Mouse (Mus musculus): ENCODE measurements around the gene Poln. TPM values are rescaled to one million over a fixed set of nuclear protein-coding genes. Genes with fewer than 3 reads are reported as not detected.

The Poln gene
- 0.15 and 0.30 TPM in 2 replicates for polyA plus RNA-seq (2012; rRNA removed)

GRCm38 (mm10) chr5:34168950-34169891, at the start of gene Poln, which contains the start of gene Haus3:
TSS of gene Poln (minus strand) at chr5:34169448.
TSS of gene Haus3 (minus strand) at chr5:34169527.

DNA sequence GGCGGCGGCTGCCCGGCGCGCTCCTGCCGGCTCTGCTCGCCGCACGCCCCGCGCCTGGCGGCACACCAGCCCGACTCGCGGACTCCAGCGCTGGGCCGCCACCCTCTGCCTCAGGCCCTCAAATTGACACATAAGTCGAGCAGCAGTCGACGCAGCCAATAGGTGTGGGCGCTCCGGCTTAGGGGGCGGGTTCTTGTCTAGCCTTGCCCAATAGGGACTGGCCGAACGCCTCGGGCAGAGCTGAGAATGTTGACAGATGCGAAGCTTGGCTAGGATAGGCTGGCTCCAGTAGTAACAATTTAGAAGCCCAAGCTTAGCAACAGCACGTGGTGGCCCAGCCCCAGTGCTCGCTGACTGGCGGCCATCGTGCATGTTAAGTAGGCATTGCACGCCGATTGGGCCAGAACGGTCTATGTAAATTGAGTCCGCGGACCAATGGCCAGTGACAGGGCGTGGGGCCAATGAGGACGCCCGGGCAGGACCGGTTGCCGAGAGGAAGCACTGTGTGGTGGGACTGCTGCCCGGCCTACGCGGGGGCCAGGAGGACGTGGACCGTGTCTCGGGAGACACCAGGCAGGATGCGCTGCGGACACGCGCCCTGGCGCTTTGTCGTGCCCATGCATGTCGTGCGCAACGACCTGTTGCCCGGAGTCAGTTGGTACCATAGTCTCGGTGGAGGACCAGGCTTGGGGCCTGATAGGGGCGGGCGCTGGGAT, 18.5 kb upstream of the Poln start, which contains the start of gene Mxd4:
Mxd4 (minus strand) TSS at position 120 of the 716 bp plus-strand sequence.

GRCm38 (mm10) chr5:33995843-33996693, 173.2 kb downstream of the Poln start, which contains the start of gene Nat8l:
TSS of gene Nat8l (plus strand) at chr5:33995984.

DNA sequence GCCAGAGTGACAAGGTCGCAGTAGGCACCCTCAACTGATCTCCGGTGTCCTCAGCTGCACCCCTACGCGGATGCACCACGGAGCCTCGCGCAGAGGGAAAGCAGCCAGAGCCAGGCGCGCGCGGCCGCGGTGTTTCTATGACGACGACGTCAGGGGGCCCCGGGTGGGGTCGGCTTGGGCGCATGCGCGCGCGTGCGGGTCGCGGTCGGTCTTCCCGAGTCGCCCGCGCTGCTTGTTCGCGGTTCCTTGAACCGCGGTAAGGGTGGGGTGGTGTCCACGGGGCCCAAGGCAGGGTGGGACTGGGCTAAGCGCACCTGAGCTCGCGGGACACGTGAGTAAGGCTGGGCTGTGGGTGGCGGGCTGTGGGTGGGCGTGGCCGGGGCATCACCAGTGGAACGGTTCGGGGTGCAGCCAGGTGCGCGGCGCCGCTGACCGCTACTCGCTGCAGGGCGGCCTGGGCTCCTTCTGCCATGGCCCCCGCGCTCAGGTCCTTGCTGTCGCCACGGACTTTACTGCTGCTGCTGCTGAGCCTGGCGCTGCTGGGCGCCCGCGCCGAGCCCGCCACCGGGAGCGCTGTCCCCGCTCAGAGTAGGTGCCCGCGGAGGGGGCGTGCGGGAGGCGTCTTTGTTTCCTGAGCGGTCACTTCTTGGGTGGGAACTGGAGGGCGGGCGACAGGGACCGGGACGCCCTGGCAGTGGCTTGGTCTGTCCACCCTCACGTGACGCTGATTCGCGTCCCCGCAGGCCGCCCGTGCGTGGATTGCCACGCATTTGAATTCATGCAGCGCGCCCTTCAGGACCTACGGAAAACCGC, 185.7 kb downstream of the Poln start, which contains the start of gene Gm1673:
Gm1673 (plus strand) TSS at position 125 of the 813 bp plus-strand sequence.

Other genes starting within 250 kb of the Poln start
- gene Nelfa, start 233.0 kb downstream of the Poln start, polyA plus RNA-seq (2012; rRNA removed), result 14.8 and 15.7 TPM in 2 replicates
- 3.9 and 4.2 TPM in 2 replicates for gene Gm1673, start 186.0 kb downstream of the Poln start, polyA plus RNA-seq (2012; rRNA removed)
- 0.30 TPM in 2 replicates for gene Nat8l, start 173.5 kb downstream of the Poln start, polyA plus RNA-seq (2012; rRNA removed)
- gene Haus3, start 79 bp upstream of the Poln start, polyA plus RNA-seq (2012; rRNA removed), result 5.5 and 6.0 TPM in 2 replicates
- gene Mxd4, start 18.3 kb upstream of the Poln start, polyA plus RNA-seq (2012; rRNA removed), result 18.8 and 19.7 TPM in 2 replicates
- 0.06 and 0.08 TPM in 2 replicates for gene Zfyve28, start 119.0 kb upstream of the Poln start, polyA plus RNA-seq (2012; rRNA removed)
- gene Cfap99, start 119.2 kb upstream of the Poln start, polyA plus RNA-seq (2012; rRNA removed), result not detected in 2 replicates
- 51.7 and 55.0 TPM in 2 replicates for gene Rnf4, start 166.8 kb upstream of the Poln start, polyA plus RNA-seq (2012; rRNA removed)
- gene Fam193a, start 200.5 kb upstream of the Poln start, polyA plus RNA-seq (2012; rRNA removed), result 5.2 and 7.4 TPM in 2 replicates

Measured in liver, embryonic 18 days (tissue).